Comparison of ENCODE assay signal across 8 mouse cellular contexts in genomic region chr9:98424291-98424690, GRCm38 (mm10). TPM values are rescaled to one million over a fixed set of nuclear protein-coding genes. Genes with fewer than 3 reads are reported as not detected.
DNase-seq lines count a peak whose midpoint lies in the region; ATAC-seq lines count a peak whose summit lies in the region.
"Had no signal": no experiment of that assay in that cellular context is flagged by ENCODE, and none has a peak within 500 bp of the region (broad histone marks: within the 10 kb centered on the region; RNA-seq: fewer than 3 reads in every experiment).

No protein-coding gene starts in this region.

- no peak; the same call in 1 of the 2 replicates for ATAC-seq in lung, embryonic 16.5 days (ENCODE audit: low read depth)
- no peak for ATAC-seq in forebrain, embryonic 11.5 days (replicated peaks; ENCODE audit: low FRiP score)
- no peak for ATAC-seq in limb, embryonic 11.5 days (ENCODE audit: insufficient number of reproducible peaks, low FRiP score, low TSS enrichment, low read depth)
- no peak for ATAC-seq in stomach, embryonic 14.5 days (ENCODE audit: insufficient number of reproducible peaks, insufficient read depth, low FRiP score, low read depth)
- ATAC-seq: inflammation-experienced regulatory T-cells, adult 6 months had no signal

- H3K4me3 ChIP-seq in lung, embryonic 16.5 days (ENCODE audit: low read length): peak overlapping the region; percentile 70
- peak overlapping the region; percentile 48 for H3K4me3 ChIP-seq in forebrain, embryonic 11.5 days (ENCODE audit: low read depth, low read length)
- peak overlapping the region; percentile 49 for H3K4me3 ChIP-seq in limb, embryonic 11.5 days (ENCODE audit: low read depth, low read length)
- peak overlapping the region; percentile 70 for H3K4me3 ChIP-seq in stomach, embryonic 14.5 days (ENCODE audit: low read depth, low read length)

- H3K27ac ChIP-seq in lung, embryonic 16.5 days (ENCODE audit: low read length): peak overlapping the region; percentile 45
- H3K27ac ChIP-seq in forebrain, embryonic 11.5 days (ENCODE audit: low read depth, low read length): no peak overlapping the region
- H3K27ac ChIP-seq in limb, embryonic 11.5 days (replicated peaks; ENCODE audit: low read depth, low read length): no peak overlapping the region
- no peak overlapping the region for H3K27ac ChIP-seq in stomach, embryonic 14.5 days (ENCODE audit: low read length)

- no peaks in the 10 kb centered on the region for H3K36me3 ChIP-seq in lung, embryonic 16.5 days (ENCODE audit: control insufficient read depth, insufficient read depth, low read length)
- H3K36me3 ChIP-seq in forebrain, embryonic 11.5 days (ENCODE audit: control insufficient read depth, insufficient read depth, low read length): no peaks in the 10 kb centered on the region
- no peaks in the 10 kb centered on the region for H3K36me3 ChIP-seq in limb, embryonic 11.5 days (ENCODE audit: control insufficient read depth, insufficient read depth, low read length)
- no peaks in the 10 kb centered on the region for H3K36me3 ChIP-seq in stomach, embryonic 14.5 days (ENCODE audit: control insufficient read depth, insufficient read depth, low read length)

- no peaks in the 10 kb centered on the region for H3K9me3 ChIP-seq in lung, embryonic 16.5 days (ENCODE audit: control insufficient read depth, low read length)
- no peaks in the 10 kb centered on the region for H3K9me3 ChIP-seq in forebrain, embryonic 11.5 days (ENCODE audit: control insufficient read depth, low read length)
- H3K9me3 ChIP-seq in limb, embryonic 11.5 days (ENCODE audit: control insufficient read depth, low read length): no peaks in the 10 kb centered on the region
- H3K9me3 ChIP-seq in stomach, embryonic 14.5 days (ENCODE audit: control insufficient read depth, low read depth, low read length): no peaks in the 10 kb centered on the region

- WGBS in lung, embryonic 16.5 days: 5% methylated on average over 8 of the region's 8 CpGs
- 1% methylated on average over 8 of the region's 8 CpGs for WGBS in forebrain, embryonic 11.5 days
- 3% methylated on average over 8 of the region's 8 CpGs for WGBS in limb, embryonic 11.5 days
- WGBS in stomach, embryonic 14.5 days: 4% methylated on average over 8 of the region's 8 CpGs

- no peaks in the 10 kb centered on the region for H3K27me3 ChIP-seq in lung, embryonic 16.5 days (ENCODE audit: control insufficient read depth, insufficient read depth, low read depth, low read length)
- peaks cover 20% of the 10 kb centered on the region for H3K27me3 ChIP-seq in forebrain, embryonic 11.5 days (ENCODE audit: control insufficient read depth, insufficient read depth, low read length)
- no peaks in the 10 kb centered on the region for H3K27me3 ChIP-seq in limb, embryonic 11.5 days (ENCODE audit: control insufficient read depth, insufficient read depth, low read length)
- H3K27me3 ChIP-seq in stomach, embryonic 14.5 days (ENCODE audit: control insufficient read depth, insufficient read depth, low read length): no peaks in the 10 kb centered on the region

- peak overlapping the region; percentile 75 for H3K9ac ChIP-seq in lung, embryonic 16.5 days (ENCODE audit: low read length)
- H3K9ac ChIP-seq in forebrain, embryonic 11.5 days (ENCODE audit: low read length): no peak overlapping the region; the same call in 1 of the 2 replicates
- peak overlapping the region; percentile 59 for H3K9ac ChIP-seq in limb, embryonic 11.5 days (ENCODE audit: low read length)
- H3K9ac ChIP-seq in stomach, embryonic 14.5 days (replicated peaks; ENCODE audit: low read depth, low read length): peak overlapping the region; percentile 60; the same call in 1 of the 2 replicates

- H3K4me2 ChIP-seq in lung, embryonic 16.5 days (ENCODE audit: low read depth, low read length): peak overlapping the region; percentile 77
- peak overlapping the region; percentile 78 for H3K4me2 ChIP-seq in forebrain, embryonic 11.5 days (ENCODE audit: low read depth, low read length, severe bottlenecking)
- H3K4me2 ChIP-seq in limb, embryonic 11.5 days (ENCODE audit: low read depth, severe bottlenecking): peak overlapping the region; percentile 81
- peak overlapping the region; percentile 75 for H3K4me2 ChIP-seq in stomach, embryonic 14.5 days (replicated peaks; ENCODE audit: low read depth, low read length)

- no peak for DNase-seq in lung, postnatal 10 days
- DNase-seq in forebrain, embryonic 11.5 days (ENCODE audit: low spot score): no peak
- DNase-seq in limb, embryonic 11.5 days (ENCODE audit: low spot score): peak; percentile 40
- DNase-seq in left cerebral cortex, adult 9 months (ENCODE audit: low spot score in 2 of 2): no peak
- DNase-seq in adrenal gland, postnatal 4 days (ENCODE audit: low spot score in 2 of 2): no peak

- peaks cover 40% of the 10 kb centered on the region for H3K4me1 ChIP-seq in lung, embryonic 16.5 days (replicated peaks; ENCODE audit: control insufficient read depth, insufficient read depth, low read length)
- H3K4me1 ChIP-seq in forebrain, embryonic 11.5 days (replicated peaks; ENCODE audit: control insufficient read depth, insufficient read depth, low read length): no peaks in the 10 kb centered on the region; the same call in 1 of the 2 replicates
- no peaks in the 10 kb centered on the region for H3K4me1 ChIP-seq in limb, embryonic 11.5 days (ENCODE audit: control insufficient read depth, insufficient read depth, low read length)
- peaks cover 42% of the 10 kb centered on the region for H3K4me1 ChIP-seq in stomach, embryonic 14.5 days (ENCODE audit: control insufficient read depth, insufficient read depth, low read length)

RNA-seq across cellular contexts. Expression of gene Rbp1, which starts 1.5 kb away (rescaled TPM):
- polyA plus RNA-seq in lung, embryonic 16.5 days (2015; fragmentation: Nextera tagmentation; extraction: Ambion mirVana): 96.5 and 102 TPM in 2 replicates
- polyA plus RNA-seq in forebrain, embryonic 11.5 days (2014; fragmentation: Nextera tagmentation; extraction: Ambion mirVana): 24.5 and 29.5 TPM in 2 replicates
- polyA plus RNA-seq in limb, embryonic 11.5 days (2014; fragmentation: Nextera tagmentation; extraction: Ambion mirVana): 29.5 and 30.4 TPM in 2 replicates
- 93.0 and 101 TPM in 2 replicates for polyA plus RNA-seq in stomach, embryonic 14.5 days (2014; fragmentation: Nextera tagmentation; extraction: Ambion mirVana)
- total RNA-seq in adrenal gland, postnatal 4 days (2021): 10 to 100 TPM; 20.8 to 23.0 TPM
- polyA plus RNA-seq: inflammation-experienced regulatory T-cells, adult 6 months had no signal
